Mouse (Mus musculus) embryo, embryonic 10 days (tissue): ENCODE measurements around the gene Zkscan7.
A peak's percentile ranks its signal among the peaks of the same experiment; 100 is the strongest.
"Not testable (repeated sequence)": the region's sequence is repeated elsewhere in the genome, so short reads cannot be mapped to it uniquely, and the experiment has no call there.

ENCODE experiments used
- DNase-seq: peaks from one replicate; pipeline ENCODE4 v3.0.0-alpha.2; 2015; ENCODE audit warnings: low spot score

Zkscan7 gene

DNA sequence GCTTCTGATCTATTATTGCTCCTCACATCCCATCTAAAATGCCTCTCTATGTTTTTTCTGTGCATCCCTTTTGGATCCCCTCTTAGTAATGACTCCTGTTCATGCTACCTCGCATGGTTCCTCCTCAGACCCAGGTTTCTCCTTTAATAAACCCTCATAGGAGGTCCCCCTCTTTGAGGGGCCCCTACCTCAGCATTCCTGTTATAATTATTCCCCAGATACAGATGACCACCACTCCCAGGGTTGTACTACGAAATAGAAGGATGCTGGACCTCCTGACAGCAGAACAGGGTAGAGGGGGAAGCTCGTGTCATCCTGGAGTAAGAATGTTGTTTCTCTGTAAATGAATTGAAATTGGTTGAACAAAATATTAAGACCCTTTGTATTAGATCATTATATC, at the start of gene Zkscan7:
Zkscan7 (plus strand) TSS at position 301 of the 400 bp plus-strand sequence.
- DNase-seq: no peak

DNA sequence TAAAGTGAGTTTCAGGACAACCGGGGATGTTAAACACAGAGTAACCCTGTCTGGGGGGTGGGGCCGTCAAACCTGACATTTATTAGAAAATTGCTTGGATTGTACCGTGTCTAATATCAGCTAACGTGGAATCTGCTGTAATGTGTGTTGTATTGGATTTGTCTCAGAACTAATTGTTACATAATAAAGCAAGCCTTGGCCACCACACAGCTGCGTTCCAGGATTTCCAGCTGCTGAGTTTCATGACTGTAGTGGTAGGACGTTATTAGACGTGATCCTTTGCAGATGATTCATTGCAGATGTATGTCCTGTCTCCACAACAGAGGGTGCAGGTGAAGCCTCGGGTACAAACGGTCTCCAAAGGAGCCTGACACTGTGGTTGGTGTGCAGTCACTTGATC, 49.4 kb upstream of the Zkscan7 start:
- DNase-seq: no peak

- DNase-seq: no peak
Observed at GRCm38 (mm10) chr9:122836790-122837189, 48.7 kb upstream of the Zkscan7 start.

- no peak for DNase-seq
Observed at GRCm38 (mm10) chr9:122837216-122837615, 48.3 kb upstream of the Zkscan7 start.

DNA sequence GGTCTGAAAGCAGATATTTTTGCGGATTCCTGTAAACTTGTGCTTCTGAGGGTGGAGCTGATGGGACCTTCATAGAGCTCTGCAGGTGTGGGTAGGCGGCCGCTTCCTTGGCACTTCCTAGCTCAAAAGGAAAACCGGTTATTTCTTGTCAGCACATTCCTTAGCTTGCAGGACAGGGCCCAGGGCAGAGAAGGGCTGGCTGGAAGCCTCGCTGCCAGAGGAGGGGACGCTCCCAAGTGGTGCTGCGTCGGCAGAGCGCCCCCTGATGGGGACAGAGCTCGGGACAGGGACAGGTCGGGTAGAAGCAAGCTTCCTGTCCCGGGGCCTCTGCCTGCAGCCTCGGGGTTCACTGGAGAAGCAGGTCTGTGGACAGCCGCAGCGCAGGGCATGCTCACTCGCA, 47.8 kb upstream of the Zkscan7 start:
- peak; percentile 65 for DNase-seq

DNA sequence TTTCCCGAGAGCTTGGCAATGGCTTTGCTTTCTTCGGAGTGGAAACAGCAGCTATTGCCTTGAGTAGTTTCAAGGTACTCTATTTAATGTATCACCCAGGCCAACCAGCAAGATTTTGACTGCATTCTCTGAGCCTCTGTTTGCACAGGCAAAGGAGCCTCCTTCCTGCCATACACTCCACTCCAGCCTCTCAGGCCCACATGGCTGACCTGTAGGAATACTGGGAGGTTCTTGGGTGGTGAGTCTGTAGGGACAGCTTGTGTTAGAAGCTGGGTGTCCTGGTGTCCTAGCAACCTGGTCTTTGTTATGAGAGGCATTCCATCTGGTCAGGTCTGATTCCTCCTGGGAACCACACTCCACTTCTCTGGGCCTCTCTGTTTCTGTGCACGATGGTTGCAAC, 41.7 kb upstream of the Zkscan7 start, which contains the start of gene Gm35549:
Gm35549 (minus strand) TSS at position 276 of the 400 bp plus-strand sequence.
- DNase-seq: no peak

DNA sequence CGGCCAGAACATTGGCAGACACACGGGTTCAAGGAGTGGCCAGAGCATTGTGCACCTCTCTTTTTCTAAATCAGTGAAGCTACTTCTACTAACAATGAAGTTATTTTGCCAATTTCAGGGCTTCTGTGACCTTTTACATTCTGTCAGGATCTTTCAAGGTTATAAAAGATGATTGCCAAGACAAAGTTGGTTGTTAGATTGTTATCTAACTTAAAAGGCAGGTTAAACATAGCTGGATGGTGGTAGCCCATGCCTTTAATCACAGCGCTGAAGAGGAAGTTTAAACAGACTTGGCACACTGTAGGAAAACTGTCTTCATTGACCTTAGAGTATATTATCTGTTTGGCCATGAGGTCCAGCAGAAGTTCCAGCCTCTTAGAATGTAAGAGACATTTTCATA, 39.9 kb upstream of the Zkscan7 start:
- no peak for DNase-seq

DNA sequence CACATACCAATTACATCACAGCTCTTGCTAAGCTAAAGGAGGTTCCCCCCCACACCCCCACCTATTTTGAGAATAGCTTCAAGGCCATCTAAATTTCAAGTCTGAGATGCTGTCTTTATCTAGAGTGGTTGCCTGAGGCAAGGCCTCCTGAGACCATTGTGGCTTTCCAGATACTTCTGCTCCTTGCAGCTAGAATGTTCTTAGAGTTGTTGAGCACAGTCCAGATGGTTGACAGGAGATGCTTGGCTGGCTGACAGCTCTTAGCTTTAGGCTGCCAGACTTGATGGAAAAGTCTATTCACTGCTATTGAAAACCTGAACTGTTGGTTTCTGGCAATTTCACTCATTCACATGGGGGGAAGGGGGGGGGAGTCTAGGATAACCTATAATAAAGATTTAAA, 39.3 kb upstream of the Zkscan7 start:
- no peak for DNase-seq

- not testable (repeated sequence) for DNase-seq
Observed at GRCm38 (mm10) chr9:122847811-122848311, 37.6 kb upstream of the Zkscan7 start.

DNA sequence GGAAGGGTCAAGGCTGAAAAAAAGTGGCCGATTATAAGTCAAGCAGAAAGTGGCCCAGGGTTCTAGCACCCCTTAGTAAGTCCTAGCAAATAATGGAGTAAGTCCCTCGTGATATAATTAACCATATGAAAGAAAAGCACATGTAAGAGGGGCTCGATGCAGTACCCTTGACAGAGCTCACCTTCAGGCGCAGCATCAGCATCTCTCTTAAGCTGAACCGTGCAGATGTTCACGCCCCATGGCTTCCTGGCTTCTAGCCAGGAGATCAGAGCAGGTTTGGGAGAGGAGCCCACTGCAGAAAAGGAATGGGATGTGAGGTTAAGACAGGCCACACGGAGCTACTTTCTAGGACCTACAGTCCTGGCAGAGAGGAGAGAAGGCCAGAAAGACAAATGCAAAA, 31.0 kb upstream of the Zkscan7 start:
- no peak for DNase-seq

DNA sequence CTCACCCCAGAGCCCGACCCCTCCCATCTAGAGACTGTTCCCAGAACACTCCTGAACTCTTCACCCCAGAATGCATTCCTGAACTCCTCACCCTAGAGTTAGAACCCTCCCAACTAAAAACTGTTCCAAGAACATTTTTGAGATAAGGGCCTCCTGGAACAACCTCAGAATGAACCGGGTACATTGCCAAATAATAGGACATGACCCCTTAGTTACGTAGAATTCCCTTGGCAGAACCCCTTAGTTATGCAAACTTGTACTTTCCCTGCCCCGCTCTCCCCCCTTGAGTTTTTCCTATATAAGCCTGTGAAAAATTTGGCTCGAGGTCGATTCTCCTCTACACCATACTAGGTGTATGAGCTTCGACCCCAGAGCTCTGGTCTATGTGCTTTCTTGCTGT, 30.3 kb upstream of the Zkscan7 start:
- DNase-seq: not testable (repeated sequence)

DNA sequence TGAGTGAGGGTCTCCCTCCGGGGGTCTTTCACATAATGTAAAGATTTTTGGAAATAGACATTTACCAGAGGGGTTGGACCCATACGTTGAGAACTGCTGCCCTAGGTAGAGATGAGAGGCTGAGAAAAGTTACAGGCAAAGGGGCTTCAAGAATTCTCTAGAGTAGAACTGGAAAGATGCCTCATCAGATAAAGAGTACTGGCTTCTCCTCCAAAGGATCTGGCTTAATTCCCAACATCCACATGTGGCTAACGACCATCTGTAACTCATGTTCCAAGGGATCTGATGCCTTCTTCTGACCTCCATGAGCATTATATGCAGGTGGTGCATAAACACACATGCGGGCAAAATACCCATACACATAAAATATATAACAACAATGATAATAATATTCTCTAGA, 29.9 kb upstream of the Zkscan7 start:
- DNase-seq: no peak

DNA sequence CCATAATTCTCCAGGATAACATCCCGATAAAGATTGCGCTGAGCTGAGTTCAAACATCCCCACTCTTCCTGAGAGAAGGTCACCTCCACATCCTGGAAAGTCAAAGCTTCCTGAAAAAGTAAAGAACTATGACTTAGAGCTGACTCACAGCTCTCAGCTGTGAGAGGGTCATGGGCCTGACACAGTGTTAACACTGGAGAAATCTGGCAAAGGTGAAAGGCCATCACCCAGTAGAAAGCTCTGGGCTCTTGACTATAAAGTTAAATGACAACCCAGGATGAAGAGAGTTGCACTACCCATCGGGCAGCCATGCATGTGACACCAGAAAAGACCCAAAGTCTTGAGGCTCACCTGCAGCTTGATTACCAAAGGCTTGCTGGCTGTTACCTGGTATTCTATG, 28.8 kb upstream of the Zkscan7 start:
- no peak for DNase-seq

DNA sequence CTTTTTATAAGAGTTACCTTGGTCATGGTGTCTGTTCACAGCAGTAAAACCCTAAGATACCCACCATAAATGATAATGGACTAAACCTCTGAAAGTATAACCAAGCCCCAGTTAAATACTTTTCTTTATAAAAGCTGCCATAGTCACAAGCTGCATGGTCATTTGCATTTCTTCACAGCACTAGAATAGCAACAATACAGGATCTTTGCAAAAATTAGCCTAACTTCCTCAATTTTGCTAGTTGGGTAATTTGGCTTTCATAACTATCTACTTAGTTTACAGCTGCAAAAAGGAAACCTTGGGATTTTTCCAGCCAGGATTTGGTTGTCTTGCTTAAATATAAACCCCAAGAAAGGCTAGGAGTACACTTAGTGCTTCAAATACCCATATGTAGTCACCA, 24.7 kb upstream of the Zkscan7 start:
- DNase-seq: no peak

DNA sequence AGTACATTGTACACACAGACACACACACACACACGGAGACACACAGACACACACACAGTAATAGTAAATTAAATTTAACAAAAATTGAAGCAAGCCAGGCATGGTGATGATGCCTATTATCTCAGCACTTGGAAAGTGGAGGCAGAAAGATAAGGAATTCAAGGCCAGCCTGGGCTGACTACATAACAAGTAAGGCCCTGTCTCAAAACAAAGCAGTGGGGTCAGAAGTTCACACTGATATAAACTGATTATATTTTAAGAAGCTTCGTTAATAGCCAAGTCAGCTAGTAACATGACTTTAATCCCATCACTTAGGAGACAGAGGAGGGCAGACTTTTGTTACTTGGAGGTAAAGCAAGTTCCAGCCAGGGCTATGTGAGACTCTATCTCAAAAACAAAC, 21.8 kb upstream of the Zkscan7 start:
- no peak for DNase-seq

GRCm38 (mm10) chr9:122864848-122865247, 20.6 kb upstream of the Zkscan7 start:
- no peak for DNase-seq

- peak; percentile 91 for DNase-seq
Observed at GRCm38 (mm10) chr9:122865697-122866166, 19.8 kb upstream of the Zkscan7 start, which contains the start of gene Zfp445. Zfp445 (minus strand) TSS chr9:122866006.

DNA sequence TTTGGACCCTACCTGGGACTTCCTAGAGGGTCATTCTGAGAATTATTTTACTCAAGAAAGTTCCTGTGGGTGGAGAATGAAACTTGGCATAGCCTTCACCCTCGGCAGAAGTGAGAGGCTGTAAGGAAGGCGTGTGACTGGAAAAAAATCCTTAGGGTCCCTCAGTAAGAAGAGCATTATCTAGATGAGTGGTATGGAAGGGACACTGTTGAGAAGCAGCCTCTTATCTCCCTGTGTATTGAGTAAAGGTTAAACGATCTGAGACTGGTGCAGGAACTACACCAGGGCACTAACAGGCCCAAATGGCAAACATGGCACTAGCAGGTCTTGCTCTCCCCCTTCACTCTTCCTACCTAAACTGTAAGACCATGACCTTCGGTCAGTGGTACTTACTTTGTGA, 19.3 kb upstream of the Zkscan7 start:
- DNase-seq: no peak

DNA sequence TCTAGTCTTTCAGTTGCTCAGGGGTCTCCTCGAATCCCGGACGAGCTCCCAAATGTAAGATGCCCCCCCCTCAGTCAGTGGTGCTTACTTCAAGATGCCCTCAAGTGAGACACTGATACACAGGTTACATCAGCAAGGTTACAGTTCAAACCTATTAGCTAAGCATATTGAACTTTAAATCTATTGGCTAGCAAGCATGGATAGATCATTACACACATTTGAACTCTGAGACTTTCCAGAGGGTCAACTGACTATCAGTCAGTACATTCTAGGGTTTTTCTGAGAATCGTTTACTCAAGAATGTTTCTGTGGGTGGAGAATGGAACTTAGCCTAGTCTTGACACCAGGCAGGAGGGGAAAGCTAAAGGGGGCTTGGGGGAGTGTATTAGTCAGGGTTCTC, 12.9 kb upstream of the Zkscan7 start:
- no peak for DNase-seq

DNA sequence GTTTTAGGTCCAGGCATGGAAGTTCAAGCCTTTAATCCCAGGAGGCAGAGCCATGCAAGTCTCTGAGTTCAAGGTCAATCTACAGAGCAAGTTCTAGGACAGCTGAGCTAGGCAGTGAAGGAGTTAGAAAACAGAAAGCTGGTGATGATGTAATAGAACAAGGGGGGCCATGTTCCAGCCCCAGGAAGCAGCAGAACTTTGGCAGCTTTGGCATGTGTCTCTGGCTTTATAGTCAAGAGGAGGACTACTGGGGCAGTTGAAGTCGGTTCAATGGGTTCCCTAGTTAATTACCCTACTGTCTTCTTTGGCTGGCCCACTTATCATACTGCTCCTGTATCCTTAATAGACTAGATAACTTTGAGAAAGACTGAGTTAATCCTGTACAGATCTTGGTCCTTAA, 10.8 kb upstream of the Zkscan7 start:
- DNase-seq: no peak

- DNase-seq: no peak
Observed at GRCm38 (mm10) chr9:122875145-122875544, 10.3 kb upstream of the Zkscan7 start.

DNA sequence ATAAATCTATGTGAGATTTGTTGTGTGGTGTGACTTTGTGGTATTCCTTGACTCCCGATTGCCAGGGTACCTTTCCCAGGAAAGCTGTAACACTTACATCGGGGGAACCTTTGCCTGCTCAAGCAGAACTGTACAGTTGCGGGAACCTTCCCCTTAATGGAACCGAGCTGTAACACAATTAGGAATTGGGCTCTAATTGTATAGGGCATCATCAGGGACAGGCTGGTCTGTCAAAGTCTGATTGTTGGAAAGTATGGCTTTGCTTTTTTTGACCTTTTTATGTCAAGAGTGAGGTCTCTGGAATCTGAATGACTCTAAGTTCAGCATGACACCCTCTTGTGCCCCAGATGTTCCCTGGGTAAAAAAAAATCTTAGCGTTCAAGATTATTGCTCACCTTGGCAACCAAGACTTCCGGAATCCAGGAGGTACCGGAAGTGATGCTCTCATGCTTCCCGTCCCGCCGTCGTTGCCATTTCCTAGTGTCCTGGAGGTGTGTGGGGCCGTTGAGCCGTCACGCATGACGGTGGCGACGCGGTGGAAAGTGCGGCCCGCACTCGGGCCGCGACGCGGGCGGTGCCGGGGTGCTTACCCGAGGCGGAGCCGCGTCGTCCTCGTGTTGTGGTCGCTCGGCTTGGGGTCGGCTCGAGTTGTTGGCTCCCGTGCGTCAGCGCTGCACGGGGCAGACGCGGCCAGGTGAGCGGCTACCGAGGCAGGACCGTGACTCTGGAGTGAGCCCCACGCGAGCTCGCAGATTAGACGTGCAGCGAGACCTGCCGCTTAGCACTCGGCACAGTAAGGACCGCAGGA, 1.1 kb downstream of the Zkscan7 start:
- peak; percentile 87 for DNase-seq

DNA sequence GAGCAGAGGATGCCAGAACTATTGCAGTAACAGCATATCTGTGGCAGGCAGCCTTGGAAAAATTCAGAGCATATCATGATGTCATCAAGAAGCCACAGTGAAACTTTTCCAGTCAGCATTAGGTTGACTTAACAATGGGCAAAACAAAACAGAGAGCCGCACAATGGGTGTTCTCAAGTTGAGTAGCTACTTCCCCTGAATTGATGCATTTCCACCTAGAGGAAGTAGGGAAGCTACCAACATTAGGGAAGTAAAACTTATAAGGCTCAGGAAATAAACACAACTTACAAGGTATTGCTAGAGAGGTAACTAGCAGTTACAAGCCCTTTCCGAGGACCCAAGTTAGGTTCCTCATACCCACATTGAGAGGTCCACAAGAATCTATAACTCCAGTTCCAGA, 15.6 kb downstream of the Zkscan7 start:
- no peak for DNase-seq
